12 mouse cellular contexts compared by ENCODE assay signal in the genomic region with DNA sequence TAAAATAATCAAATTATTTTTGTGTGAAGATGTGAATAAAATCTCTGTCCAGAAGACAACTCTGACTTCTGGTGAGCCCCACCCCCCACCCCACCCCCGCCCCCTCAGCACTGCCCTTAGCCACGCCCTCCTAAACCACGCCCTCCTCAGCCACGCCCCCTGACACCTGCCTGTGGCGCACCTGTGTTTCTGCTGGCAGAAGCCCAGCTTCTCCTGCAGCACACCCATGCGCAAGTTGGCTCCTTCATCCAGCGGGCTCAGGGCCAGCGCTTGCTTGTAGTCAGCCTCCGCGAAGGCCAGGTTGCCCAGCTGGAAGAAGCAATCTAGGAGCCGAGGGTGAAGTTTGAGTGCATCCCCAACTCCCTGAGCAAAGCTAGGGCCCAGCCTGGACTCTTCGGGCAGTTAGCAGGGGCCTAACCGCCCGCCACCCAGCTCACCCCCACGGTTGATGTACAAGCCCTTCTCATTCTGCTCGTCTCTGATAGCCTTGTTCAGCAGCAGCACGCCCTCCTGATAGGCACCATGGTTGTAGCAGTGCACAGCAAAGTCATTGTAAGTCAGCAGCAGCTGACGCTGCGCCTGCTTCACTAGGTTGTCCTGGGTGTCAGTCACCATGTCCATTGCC. TPM values are rescaled to one million over a fixed set of nuclear protein-coding genes. Genes with fewer than 3 reads are reported as not detected.
DNase-seq lines count a peak whose midpoint lies in the region; ATAC-seq and TF ChIP-seq lines count a peak whose summit lies in the region.
"Had no signal": no experiment of that assay in that cellular context is flagged by ENCODE, and none has a peak within 500 bp of the region (broad histone marks: within the 10 kb centered on the region; RNA-seq: fewer than 3 reads in every experiment).

No protein-coding gene starts in this region.

- 53% methylated on average over 19 of the region's 19 CpGs for WGBS in embryonic facial prominence, embryonic 10.5 days
- WGBS in liver, embryonic 12.5 days (ENCODE audit: insufficient replicate concordance) = 30% methylated on average over 19 of the region's 19 CpGs
- WGBS in stomach, postnatal 0 days = 45% methylated on average over 19 of the region's 19 CpGs

- peaks cover 54% of the 10 kb centered on the region for H3K4me1 ChIP-seq in embryonic facial prominence, embryonic 10.5 days
- H3K4me1 ChIP-seq in liver, embryonic 12.5 days = peaks cover 56% of the 10 kb centered on the region
- no peaks in the 10 kb centered on the region for H3K4me1 ChIP-seq in stomach, postnatal 0 days (replicated peaks; ENCODE audit: control insufficient read depth, insufficient read depth)

- no peak for TF ChIP-seq CTCF in stomach, postnatal 0 days (IDR thresholded peaks at IDR 0.05; ENCODE audit: low read depth)
- TF ChIP-seq CTCF in left cerebral cortex, adult 2 months (IDR thresholded peaks at IDR 0.05) = no peak

- no peak overlapping the region for H3K9ac ChIP-seq in liver, embryonic 12.5 days
- H3K9ac ChIP-seq in stomach, postnatal 0 days (ENCODE audit: low read length) = no peak overlapping the region
- H3K9ac ChIP-seq: midbrain, embryonic 12.5 days had no signal

- H3K27me3 ChIP-seq in embryonic facial prominence, embryonic 10.5 days (replicated peaks; ENCODE audit: low read depth, poor library complexity, severe bottlenecking) = 0 out of 2 replicates have a peak, but pooled peaks cover 10% of the 10 kb centered on the region
- H3K27me3 ChIP-seq in liver, embryonic 12.5 days (replicated peaks) = no peaks in the 10 kb centered on the region; the same call in 1 of the 2 replicates
- H3K27me3 ChIP-seq in stomach, postnatal 0 days (ENCODE audit: control insufficient read depth, insufficient read depth, low read length) = no peaks in the 10 kb centered on the region

- no peak overlapping the region for H3K27ac ChIP-seq in embryonic facial prominence, embryonic 10.5 days (replicated peaks)
- peak overlapping the region; percentile 73 for H3K27ac ChIP-seq in liver, embryonic 12.5 days
- no peak overlapping the region for H3K27ac ChIP-seq in stomach, postnatal 0 days (replicated peaks)
- H3K27ac ChIP-seq in left cerebral cortex, adult 2 months = no peak overlapping the region
- H3K27ac ChIP-seq: kidney, postnatal 0 days; midbrain, embryonic 12.5 days had no signal

- H3K4me2 ChIP-seq in liver, embryonic 12.5 days = peak overlapping the region; percentile 40
- H3K4me2 ChIP-seq in stomach, postnatal 0 days (replicated peaks; ENCODE audit: low read depth) = no peak overlapping the region
- H3K4me2 ChIP-seq: midbrain, embryonic 12.5 days had no signal

- DNase-seq in thymus, postnatal 25 days = peak; percentile 27
- no peak for DNase-seq in thymus, postnatal 0 days (ENCODE audit: low spot score)
- peak; percentile 38 for DNase-seq in embryonic facial prominence, embryonic 10.5 days (ENCODE audit: low spot score)
- DNase-seq in stomach, postnatal 0 days (ENCODE audit: low spot score) = peak; percentile 90
- no peak for DNase-seq in heart, postnatal 14 days
- DNase-seq in right cerebral cortex, postnatal 36 days (ENCODE audit: low spot score in 2 of 2) = no peak
- DNase-seq in left cerebral cortex, adult 2 months (ENCODE audit: extremely low spot score in 1 of 2, low spot score in 2 of 2) = no peak

- no peaks in the 10 kb centered on the region for H3K9me3 ChIP-seq in embryonic facial prominence, embryonic 10.5 days
- H3K9me3 ChIP-seq in liver, embryonic 12.5 days (replicated peaks) = no peaks in the 10 kb centered on the region
- no peaks in the 10 kb centered on the region for H3K9me3 ChIP-seq in stomach, postnatal 0 days (ENCODE audit: control insufficient read depth, low read length)
- H3K9me3 ChIP-seq: midbrain, embryonic 12.5 days had no signal

- ATAC-seq in liver, embryonic 12.5 days = peak; percentile 83
- ATAC-seq in stomach, postnatal 0 days (ENCODE audit: low FRiP score, low TSS enrichment) = peak; percentile 8; the same call in 1 of the 2 replicates

- 0 out of 2 replicates have a peak overlapping the region, but pooled peaks have one; percentile 21 for H3K4me3 ChIP-seq in embryonic facial prominence, embryonic 10.5 days
- no peak overlapping the region for H3K4me3 ChIP-seq in liver, embryonic 12.5 days
- no peak overlapping the region for H3K4me3 ChIP-seq in stomach, postnatal 0 days (ENCODE audit: low read depth, low read length)
- no peak overlapping the region for H3K4me3 ChIP-seq in left cerebral cortex, adult 2 months
- H3K4me3 ChIP-seq: midbrain, embryonic 12.5 days had no signal

- intact Hi-C loops in heart, postnatal 14 days (cut with DNase I) = no loop called here
- intact Hi-C loops in left cerebral cortex, adult 2 months (cut with DNase I) = no loop called here

- no peak for TF ChIP-seq EP300 in stomach, postnatal 0 days (optimal IDR thresholded peaks at IDR 0.05)

- H3K36me3 ChIP-seq in embryonic facial prominence, embryonic 10.5 days (replicated peaks) = no peaks in the 10 kb centered on the region
- 0 out of 2 replicates have a peak, but pooled peaks cover 2% of the 10 kb centered on the region for H3K36me3 ChIP-seq in liver, embryonic 12.5 days
- no peaks in the 10 kb centered on the region for H3K36me3 ChIP-seq in stomach, postnatal 0 days (ENCODE audit: control insufficient read depth, insufficient read depth, low read length)
- H3K36me3 ChIP-seq: midbrain, embryonic 12.5 days had no signal

RNA-seq across cellular contexts. Expression of gene Ttc16, which starts 6.7 kb away (rescaled TPM):
- 0.69 and 0.95 TPM in 2 replicates for polyA plus RNA-seq in thymus, postnatal 0 days (2015; fragmentation: Nextera tagmentation; extraction: Ambion mirVana)
- polyA plus RNA-seq in embryonic facial prominence, embryonic 10.5 days (2016; fragmentation: Nextera tagmentation; extraction: Ambion mirVana) = 0.31 and 0.34 TPM in 2 replicates
- 0.12 and 0.26 TPM in 2 replicates for polyA plus RNA-seq in liver, embryonic 12.5 days (2016; fragmentation: Nextera tagmentation; extraction: Ambion mirVana)
- 0.05 and 0.06 TPM in 2 replicates for polyA plus RNA-seq in stomach, postnatal 0 days (2015; fragmentation: Nextera tagmentation; extraction: Ambion mirVana)
- total RNA-seq in heart, postnatal 14 days (2021) = under 1 TPM; 0.07 to 0.24 TPM
- under 1 TPM; 0.40 to 0.52 TPM for total RNA-seq in left cerebral cortex, adult 2 months (2021)
- polyA plus RNA-seq: embryonic facial prominence, embryonic 11.5 days had no signal

RNA-seq across cellular contexts. Expression of gene Ptrh1, which starts 6.8 kb away (rescaled TPM):
- polyA plus RNA-seq in thymus, postnatal 0 days (2015; fragmentation: Nextera tagmentation; extraction: Ambion mirVana) = 25.7 and 26.5 TPM in 2 replicates
- polyA plus RNA-seq in embryonic facial prominence, embryonic 10.5 days (2016; fragmentation: Nextera tagmentation; extraction: Ambion mirVana) = 5.3 and 6.4 TPM in 2 replicates
- 3.3 and 3.5 TPM in 2 replicates for polyA plus RNA-seq in liver, embryonic 12.5 days (2016; fragmentation: Nextera tagmentation; extraction: Ambion mirVana)
- 7.6 and 10.1 TPM in 2 replicates for polyA plus RNA-seq in stomach, postnatal 0 days (2015; fragmentation: Nextera tagmentation; extraction: Ambion mirVana)
- 1 to 10 TPM; 2.9 to 3.7 TPM for total RNA-seq in heart, postnatal 14 days (2021)
- 1 to 10 TPM; 7.9 to 9.3 TPM for total RNA-seq in left cerebral cortex, adult 2 months (2021)

RNA-seq across cellular contexts. Expression of gene Tor2a, which starts 11.7 kb away (rescaled TPM):
- 86.3 and 91.9 TPM in 2 replicates for polyA plus RNA-seq in thymus, postnatal 0 days (2015; fragmentation: Nextera tagmentation; extraction: Ambion mirVana)
- polyA plus RNA-seq in embryonic facial prominence, embryonic 10.5 days (2016; fragmentation: Nextera tagmentation; extraction: Ambion mirVana) = 48.9 and 53.5 TPM in 2 replicates
- 35.9 and 36.6 TPM in 2 replicates for polyA plus RNA-seq in liver, embryonic 12.5 days (2016; fragmentation: Nextera tagmentation; extraction: Ambion mirVana)
- polyA plus RNA-seq in stomach, postnatal 0 days (2015; fragmentation: Nextera tagmentation; extraction: Ambion mirVana) = 45.9 and 50.3 TPM in 2 replicates
- 10 to 100 TPM; 10.7 to 12.1 TPM for total RNA-seq in heart, postnatal 14 days (2021)
- 10 to 100 TPM; 30.4 to 30.7 TPM for total RNA-seq in left cerebral cortex, adult 2 months (2021)

RNA-seq across cellular contexts. Expression of gene Cfap157, which starts 15.5 kb away (rescaled TPM):
- polyA plus RNA-seq in thymus, postnatal 0 days (2015; fragmentation: Nextera tagmentation; extraction: Ambion mirVana) = 4.4 and 4.7 TPM in 2 replicates
- polyA plus RNA-seq in embryonic facial prominence, embryonic 10.5 days (2016; fragmentation: Nextera tagmentation; extraction: Ambion mirVana) = 0.54 and 0.60 TPM in 2 replicates
- 0.44 and 0.54 TPM in 2 replicates for polyA plus RNA-seq in liver, embryonic 12.5 days (2016; fragmentation: Nextera tagmentation; extraction: Ambion mirVana)
- 0.63 and 1.1 TPM in 2 replicates for polyA plus RNA-seq in stomach, postnatal 0 days (2015; fragmentation: Nextera tagmentation; extraction: Ambion mirVana)
- total RNA-seq in heart, postnatal 14 days (2021) = under 1 TPM; 0.17 to 0.24 TPM
- under 1 TPM; 0.20 to 0.61 TPM for total RNA-seq in left cerebral cortex, adult 2 months (2021)
- total RNA-seq: heart, adult 8-10 months had no signal
- polyA plus RNA-seq: embryonic facial prominence, embryonic 11.5 days had no signal

RNA-seq across cellular contexts. Expression of gene 6330409D20Rik, which starts 28.0 kb away (rescaled TPM):
- 0.26 and 0.44 TPM in 2 replicates for polyA plus RNA-seq in thymus, postnatal 0 days (2015; fragmentation: Nextera tagmentation; extraction: Ambion mirVana)
- polyA plus RNA-seq in embryonic facial prominence, embryonic 10.5 days (2016; fragmentation: Nextera tagmentation; extraction: Ambion mirVana) = 0.52 and 0.57 TPM in 2 replicates
- not detected in 2 replicates for polyA plus RNA-seq in liver, embryonic 12.5 days (2016; fragmentation: Nextera tagmentation; extraction: Ambion mirVana)
- not detected in 2 replicates for polyA plus RNA-seq in stomach, postnatal 0 days (2015; fragmentation: Nextera tagmentation; extraction: Ambion mirVana)
- total RNA-seq in heart, postnatal 14 days (2021) = not detected
- 1 to 10 TPM; 1.6 to 2.2 TPM for total RNA-seq in left cerebral cortex, adult 2 months (2021)
- total RNA-seq: heart, adult 8-10 months had no signal
- polyA plus RNA-seq: kidney, postnatal 0 days had no signal

Comparison
In these comparisons a context has a peak if more than half of its experiments do, and no peak if none do; other contexts are left out.
1. DNase-seq: peak in thymus, postnatal 25 days (single experiment), embryonic facial prominence, embryonic 10.5 days (single experiment) and stomach, postnatal 0 days (single experiment); none in thymus, postnatal 0 days (single experiment), heart, postnatal 14 days (0 of 2), right cerebral cortex, postnatal 36 days (0 of 2) and left cerebral cortex, adult 2 months (0 of 2).